Mouse (Mus musculus): ENCODE measurements at regions not wholly inside any gene's neighbourhood (a gene's known extent, or its start where the extent isn't known, plus 50 kb on each side); places are given as distances from the start of the nearest gene placed in this dataset.
A peak's percentile ranks its signal among the peaks of the same experiment; 100 is the strongest.
"Not testable (repeated sequence)": the region's sequence is repeated elsewhere in the genome, so short reads cannot be mapped to it uniquely, and the experiment has no call there.

DNA sequence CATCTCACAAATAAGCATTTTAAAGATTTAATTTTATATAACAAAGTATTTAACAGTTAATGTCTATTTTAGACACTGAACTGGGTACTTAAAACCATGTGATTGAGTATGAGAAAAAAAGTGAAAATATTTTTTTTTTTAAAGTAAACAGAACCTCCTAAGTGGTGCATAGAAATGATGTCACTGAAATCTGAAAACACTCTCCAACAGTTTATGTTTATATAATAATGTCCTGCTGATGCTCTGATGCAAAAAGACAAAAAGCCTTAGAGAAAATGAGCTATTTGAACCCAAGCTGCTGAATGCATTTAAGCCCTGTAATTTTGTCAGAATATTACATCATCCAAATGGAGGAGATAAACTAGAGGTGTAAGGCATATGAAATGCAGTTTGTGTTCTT lies 3447.1 kb downstream of the 9330182O14Rik start:
- no peak for DNase-seq

DNA sequence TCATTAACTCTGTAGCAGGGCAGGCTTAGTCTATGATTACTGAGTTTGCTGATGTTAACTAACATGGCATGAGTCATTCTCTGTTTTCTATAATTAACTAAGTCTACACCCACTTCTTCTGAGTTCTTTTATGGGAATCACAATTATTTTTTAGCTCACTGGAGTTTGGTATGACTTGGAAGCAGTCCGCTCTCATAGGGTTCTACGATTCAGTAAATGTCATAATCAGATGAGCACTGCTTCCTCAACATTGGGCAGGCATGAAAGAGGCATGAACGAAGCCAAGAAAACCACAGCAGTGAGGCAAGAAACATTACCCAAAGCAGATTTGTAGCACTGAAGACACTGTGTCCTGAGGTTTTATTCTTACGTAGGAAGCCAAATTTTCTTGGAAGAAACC lies 3451.6 kb downstream of the 9330182O14Rik start:
- DNase-seq, result no peak

DNA sequence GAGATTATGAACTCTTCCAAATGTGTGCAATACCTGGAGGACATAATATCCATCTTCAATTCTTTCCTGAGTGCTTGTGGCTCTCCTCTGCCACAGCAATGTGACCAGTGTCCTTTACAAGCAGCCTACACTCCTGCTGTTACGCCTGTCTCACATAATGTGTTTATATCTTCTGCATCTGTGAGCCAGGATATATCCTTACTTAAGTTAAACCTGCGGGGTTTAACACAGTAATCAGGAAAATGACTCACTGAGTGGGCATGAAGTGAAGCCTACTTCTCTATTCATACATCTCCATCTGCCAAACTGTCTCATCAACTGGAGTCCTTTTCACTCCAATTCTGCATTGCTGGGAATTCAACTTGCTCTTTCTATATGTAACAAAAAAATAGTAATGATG lies 3453.9 kb downstream of the 9330182O14Rik start:
- no peak for DNase-seq

DNA sequence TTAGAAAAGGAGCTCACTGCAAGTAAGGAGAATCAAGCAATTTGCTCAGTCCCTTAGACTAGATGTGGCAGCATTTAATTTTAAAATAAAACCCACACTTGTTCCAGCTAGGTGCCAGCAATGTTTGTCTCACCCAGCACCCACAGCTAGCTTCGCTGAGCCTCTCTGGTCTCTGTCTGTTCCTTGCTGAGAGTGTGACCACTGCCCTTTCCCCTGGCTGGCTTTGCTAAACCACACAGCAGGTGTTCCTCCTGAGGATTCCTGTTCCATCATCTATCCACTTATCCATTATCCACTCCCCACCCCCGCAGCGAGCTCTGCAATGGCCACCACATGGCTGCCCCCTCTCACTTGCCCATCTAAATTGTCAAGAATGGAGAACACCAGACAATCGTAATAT lies 3473.5 kb downstream of the 9330182O14Rik start:
- no peak for DNase-seq

DNA sequence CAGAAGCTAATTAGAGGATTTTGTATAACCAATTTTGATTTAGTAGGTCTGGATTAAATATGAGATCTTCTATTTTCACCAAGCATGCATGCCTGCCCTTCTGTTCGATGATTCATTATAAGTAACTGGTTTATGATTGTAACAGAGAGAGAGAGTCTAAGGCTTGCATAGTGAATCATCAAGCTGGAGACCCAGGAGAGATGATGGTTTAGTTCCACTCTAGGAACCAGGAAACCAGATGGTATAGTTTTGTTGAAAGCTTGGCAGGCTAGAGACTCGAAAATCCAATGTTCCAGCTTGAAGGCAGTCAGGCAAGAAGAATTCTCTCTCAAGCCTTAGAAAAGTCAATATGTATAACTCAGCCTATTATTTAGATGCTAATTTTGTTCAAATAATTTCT lies 3475.7 kb downstream of the 9330182O14Rik start:
- DNase-seq, result no peak

DNA sequence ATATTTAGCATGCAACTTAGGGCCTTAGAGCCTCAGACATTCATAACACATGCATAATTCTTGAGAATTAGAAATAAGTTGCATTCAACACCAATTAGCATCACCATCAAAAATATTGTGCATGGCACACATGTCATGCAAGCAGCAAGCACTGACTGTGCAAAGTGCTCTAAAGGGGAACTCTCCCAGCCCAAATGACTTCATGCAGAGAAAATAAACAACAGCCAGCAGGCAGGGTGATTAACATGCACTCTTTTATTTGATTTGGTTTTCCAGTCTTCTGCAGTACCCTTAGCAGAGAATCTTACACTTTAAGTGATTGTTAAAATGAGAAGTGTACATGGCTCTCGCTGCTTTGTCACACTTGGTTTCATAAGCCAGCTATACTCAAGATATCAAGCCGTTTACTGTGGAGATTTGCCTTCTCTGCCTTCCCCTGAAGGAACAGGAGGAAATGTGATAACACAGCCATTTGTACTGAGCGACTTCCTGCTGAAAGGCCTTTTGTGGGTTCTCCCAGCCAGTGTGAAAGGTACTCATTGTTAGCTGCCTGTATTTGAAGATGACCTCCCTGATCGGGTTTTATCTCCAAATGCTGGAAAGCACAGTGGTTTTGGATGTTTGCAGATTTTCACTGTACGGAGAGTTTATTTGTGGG lies 3480.0 kb downstream of the 9330182O14Rik start:
- DNase-seq, result no peak

DNA sequence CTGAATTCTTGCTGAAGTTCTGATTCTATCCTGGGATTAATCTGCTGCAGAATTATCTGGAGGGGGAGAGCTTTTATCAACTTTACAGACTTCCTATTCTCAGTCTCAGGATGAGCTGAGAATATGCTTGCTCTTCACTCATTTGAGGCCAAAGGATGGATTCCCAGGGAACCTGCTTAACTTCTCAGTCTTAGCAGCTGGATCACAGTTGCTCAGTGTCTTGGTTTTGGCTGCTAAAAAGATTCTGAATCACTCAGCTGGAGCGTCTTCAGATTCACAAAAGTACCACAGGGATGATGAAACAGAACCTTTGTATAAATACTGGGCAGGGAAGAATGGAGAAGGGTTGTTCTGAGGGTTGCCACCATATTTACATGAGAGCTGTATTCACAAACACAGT lies 3481.6 kb downstream of the 9330182O14Rik start:
- no peak for DNase-seq

DNA sequence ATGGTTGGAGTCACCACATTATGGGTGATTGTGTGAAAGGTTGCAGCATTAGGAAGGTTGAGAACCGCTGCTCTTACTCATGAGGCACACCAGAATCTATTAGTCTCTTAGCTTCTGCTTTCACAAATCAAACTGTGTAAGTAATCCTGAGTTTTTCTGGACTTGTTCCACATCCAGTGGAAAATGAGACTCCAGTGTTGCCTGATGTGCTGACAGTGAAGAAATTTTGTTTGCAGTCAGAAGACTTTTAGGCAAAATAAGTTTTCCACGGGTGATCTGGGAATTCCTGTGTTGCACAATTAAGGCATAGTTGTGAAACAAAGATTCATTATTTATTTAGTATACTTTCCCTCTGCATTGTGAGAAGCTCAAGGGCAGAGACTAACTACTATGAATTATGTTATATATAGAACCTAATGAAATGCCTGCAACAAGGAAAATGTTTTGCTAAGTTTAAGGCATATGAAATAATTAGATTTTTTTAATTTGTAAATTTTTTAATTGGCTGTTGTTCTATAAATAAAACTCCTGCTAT lies 3490.3 kb downstream of the 9330182O14Rik start:
- DNase-seq, result no peak

DNA sequence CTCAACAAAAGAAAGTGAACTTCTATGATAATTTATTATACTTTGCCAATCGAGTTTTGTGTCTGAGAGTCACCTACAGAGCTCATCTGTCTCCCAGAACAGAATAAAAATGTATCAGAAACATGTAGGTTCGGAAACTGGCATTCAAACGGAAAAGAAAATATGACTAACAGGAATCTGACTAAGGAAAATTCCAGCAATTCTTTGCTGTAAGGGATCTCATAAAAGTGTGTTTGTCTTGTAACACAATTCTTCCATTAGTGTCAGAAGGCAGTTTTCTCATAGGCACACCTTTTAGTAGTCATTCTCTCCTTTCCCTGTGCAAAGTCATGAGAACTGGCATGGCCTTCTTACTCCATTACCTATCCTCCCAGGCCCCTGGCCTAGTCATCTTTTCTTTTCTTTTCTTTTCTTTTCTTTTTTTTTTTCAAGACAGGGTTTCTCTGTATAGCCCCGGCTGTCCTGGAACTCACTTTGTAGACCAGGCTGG lies 3490.9 kb downstream of the 9330182O14Rik start:
- DNase-seq, result no peak

DNA sequence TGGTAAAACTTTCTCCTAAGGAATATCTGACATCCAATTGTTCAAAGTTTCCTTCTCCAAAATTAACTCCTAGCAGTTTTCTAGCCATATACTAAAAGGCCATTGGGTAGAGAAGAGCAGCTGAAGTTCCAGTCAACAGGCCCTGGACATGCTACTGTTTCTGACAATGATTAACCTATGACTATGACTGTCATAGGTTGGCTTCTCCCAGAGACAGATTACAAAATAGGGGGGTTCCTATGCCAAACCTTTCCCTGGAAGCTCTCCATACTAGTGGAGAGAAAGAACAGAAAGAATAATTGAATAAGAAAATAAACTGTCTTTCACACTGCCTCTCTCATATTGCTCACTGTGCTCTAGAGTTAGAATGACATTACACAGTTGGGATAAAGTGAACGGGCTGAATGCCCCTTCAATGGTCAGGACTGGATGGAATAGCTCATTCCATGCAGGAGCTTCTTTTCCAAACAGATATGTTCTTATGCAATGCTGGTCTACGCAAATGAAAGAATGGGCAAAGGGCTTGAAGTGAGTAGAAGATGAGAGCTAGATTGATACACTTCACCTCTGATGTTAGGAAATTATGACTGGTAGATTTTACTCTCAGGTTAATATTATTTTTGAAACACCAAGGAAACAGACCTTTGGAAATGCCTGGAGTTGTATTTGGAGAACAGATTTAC lies 3516.8 kb downstream of the 9330182O14Rik start:
- DNase-seq, result no peak

DNA sequence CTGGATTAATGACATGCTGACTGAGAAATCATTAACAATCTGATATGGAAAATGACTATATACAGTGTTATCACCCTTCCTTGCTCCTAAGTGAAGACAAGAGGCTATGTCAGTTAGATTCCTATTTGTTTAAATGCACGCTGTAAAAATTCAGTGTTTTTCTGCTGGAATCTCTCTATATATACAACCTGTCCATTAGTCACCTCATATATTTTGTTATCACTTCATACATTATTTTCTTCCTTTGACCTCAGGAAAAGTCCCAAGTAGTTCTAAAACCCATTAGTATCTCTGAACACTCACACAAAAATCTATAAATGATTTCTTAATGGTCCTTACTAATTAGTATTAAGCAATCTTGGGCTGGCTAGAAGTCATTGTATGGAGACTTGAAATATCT lies 3529.5 kb downstream of the 9330182O14Rik start:
- DNase-seq, result no peak

DNA sequence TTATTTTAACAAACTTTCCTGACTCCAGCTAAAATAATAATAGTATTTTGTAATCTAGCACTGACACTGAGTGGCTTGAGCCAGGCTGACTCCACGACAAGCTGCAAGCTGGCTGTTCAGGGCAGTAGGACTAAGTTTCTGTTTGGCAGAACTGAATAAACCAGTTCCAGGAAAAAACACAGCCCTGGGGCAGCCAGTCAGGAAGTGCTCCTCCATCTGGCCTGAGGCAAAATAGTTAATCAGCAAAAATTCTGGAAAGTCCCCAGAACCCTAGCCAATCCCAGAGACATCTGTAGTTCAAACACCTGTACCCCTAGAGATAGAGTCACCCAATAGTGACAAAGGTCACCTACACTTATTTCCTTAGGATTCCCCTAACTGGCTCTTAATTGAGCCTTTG lies 3544.7 kb downstream of the 9330182O14Rik start:
- no peak for DNase-seq

DNA sequence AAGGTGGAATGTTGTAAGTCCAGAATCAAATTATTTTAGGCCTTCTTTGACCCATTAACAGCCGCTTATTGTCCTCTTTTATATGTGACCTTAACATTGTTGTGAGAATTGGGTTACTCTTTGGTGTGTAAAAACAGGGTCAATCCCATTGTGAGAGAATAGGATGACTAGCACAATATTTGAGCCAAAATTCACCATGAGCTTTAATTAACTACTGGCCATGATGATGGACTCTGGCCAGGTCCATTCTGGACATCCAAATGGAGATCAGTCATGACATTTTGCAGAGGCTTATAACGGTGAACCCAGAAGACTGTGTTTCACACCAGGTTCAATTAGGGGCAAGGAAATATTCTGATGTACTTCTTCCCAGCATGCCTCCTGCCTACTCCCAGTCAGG lies 3548.0 kb downstream of the 9330182O14Rik start:
- DNase-seq, result peak; percentile 3

DNA sequence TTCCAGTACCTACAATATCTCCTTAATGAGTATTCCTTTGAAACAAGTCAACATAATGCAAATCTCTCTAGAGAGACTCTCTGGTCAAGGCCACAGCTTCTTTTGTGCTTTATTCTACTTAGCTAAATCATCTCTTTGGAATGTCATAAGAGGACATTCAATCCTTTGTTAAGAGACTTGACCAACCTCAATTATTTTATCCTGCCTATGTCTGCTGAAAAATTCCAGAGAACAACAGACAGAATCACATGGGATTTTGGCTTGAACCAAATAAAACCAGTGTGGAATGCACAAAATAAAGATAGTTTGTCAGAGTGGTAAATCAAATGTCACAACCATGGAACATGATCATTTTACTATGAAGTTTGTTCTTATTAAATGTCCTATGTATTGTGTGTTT lies 3557.8 kb downstream of the 9330182O14Rik start:
- DNase-seq, result not testable (repeated sequence)

DNA sequence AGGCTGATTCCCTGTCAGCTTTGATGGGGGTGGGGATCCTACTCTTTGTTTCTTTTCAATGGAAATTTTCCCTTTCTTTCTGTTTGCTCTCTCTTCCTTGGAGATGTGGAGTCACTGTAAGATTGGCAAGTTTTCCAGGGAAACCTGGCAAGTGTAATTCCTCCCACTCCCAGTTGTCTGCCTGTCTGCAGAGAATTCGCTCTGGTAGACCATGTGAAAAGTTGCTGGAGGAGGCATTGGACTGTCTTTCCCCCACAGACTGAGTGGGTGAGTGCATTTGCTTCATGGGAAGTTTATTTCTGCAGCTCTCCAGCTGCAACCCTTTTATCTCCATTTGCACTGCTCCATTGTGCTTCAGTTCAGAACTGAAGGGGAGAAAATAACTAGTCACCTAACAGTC lies 3561.3 kb downstream of the 9330182O14Rik start:
- no peak for DNase-seq

DNA sequence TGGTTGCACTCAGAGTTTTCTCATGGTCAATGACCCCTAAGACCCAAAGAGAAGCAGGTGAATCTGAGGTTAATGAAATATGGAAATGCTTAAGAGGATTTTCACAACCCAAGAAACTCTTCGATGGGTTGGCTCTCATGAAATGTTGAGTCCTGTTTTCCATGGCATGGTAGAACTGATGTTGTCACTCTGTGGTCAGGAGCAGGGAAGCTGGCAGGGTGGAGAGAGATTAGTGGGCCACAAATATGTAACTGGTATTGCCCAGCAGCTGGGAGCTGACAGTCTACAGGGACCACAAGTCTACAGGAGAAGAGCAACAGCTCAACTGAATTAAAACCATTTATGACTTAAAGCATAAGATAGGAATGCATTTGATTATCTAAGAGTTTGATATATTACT lies 3582.9 kb downstream of the 9330182O14Rik start:
- no peak for DNase-seq

DNA sequence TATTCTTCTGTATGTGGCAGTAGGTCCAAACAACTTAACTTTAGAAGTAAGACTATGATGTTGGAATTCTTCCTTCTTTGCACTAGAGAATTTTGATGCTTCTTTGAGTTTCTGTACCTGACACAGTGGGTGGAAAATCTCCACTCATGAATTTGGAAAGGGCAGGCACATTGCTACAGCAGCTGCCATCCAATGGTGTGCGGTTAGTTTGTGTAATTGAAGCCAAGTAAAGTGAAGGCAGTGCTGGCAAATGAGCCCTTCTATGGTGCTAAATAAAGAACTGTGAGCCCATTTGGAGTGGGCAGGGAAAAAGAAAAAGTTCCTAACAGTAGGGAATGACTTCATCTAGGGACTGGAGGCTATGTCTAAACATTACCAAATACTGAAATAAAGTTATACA lies 3583.4 kb downstream of the 9330182O14Rik start:
- DNase-seq, result no peak

DNA sequence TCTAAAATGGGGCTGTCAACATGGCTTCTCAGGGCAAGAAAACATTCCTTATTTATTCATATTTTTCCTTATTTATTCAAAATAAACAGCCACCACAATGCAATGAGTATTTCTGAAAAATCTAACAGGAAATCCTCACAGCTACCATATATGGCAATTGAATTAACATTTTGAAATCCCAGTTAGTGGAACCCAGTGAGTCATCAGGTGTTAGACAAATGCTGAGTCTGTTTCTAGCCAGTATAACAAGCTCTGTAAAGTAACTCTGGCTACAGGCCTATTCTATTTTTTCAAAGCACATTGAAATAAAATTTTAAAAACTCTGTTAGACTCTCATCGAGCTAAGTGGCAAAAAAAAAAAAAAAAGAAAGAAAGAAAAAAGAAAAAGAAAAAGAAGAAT lies 3586.8 kb downstream of the 9330182O14Rik start:
- no peak for DNase-seq

DNA sequence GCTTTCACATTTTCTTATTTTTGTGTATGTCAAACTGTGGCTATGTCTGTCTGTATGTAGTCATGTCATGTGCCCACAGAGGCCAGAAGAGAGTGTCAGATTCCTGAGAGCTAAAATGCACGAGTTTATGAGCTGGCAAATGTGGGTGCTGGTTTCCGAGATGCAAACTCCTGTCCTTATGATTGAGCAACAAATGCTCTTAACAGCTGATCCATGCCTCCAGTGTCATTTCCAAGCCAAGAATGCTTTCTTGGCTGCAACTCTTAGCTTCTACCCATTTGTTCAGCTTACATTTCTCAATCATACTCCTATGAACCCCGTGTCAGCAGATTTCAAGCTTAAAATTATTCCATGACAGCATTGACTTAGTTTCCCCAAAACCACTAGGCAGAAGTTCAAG lies 3601.5 kb downstream of the 9330182O14Rik start:
- DNase-seq, result no peak

DNA sequence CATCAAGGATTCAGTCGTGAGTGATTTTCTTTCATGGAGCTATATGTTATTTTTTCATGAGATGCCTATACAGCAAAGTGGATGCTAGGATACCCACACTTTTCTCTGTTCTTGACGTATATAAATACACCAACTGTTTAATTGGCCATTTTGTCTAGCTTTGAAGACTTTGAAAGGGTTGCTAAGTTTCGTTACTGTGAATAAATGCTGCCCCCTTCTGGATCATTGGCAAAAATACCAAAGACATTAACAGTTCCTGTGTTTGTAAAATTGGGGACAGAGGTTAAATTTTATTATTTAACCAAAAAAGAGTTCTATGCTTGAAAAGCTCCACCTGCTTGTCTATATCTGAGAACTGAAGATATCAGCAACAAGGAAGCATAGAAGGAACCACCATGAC lies 3624.1 kb downstream of the 9330182O14Rik start:
- DNase-seq, result no peak

DNA sequence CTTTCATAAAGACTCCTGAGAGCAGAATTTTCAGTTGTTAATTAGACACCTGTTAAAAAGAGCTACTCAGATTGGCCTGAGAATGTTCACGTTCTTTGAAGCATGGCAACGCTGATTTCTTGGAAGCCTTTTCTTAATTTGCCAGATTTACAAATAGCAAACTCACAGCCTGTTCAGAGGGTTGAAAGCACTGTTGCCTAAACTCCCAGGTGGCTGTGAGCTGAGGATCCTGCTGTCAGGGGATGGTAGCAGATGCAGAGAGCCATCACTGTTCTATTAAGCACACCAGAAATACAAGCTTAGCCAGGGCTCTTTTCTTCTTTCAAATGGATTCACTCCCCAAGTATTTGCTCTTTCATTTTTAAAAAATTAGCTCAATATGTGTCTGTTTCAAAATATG lies 3630.4 kb downstream of the 9330182O14Rik start:
- no peak for DNase-seq

DNA sequence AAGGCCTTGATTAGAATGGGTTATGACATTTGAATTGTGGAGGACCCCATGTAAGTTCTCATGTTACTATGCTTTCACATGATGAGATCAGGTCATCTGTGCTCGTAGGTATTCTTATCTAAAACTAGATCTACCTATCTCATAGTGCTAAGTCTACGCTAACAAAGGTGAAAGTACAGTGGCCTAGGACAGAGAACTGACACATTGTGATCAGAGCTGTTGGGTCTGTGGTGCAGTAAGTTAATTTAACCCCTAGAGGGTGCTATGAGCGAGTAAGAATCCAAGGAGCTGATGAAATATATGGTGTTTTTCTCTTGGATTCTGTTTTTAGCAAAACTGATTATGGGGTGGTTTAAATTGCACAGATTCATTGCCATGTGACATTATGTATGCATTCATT lies 3638.6 kb downstream of the 9330182O14Rik start:
- DNase-seq, result peak; percentile 16

DNA sequence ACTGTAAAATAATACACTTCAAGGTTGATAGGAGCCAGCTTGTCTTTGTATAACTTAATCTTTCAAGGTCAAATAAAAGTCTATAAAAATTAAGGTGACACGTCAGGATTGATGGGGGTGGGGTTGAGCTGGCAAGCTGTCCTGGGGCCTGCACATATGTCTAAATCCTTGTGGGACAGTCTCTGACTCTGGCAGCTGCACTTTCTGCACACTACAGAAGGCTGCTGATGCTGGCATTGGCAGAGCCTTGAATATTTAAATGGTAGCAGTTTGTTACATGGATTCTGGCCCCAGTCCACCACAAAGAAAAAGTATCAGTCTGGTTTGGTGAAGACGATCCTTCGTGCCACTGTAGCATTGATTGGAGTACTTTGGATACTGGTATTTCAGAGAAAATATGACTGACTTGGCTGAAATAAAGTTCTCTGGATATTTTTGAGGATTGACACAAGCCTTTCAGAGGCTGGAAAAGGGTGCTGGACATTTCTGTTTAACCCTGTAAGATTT lies 3648.0 kb downstream of the 9330182O14Rik start:
- DNase-seq, result not testable (repeated sequence)

DNA sequence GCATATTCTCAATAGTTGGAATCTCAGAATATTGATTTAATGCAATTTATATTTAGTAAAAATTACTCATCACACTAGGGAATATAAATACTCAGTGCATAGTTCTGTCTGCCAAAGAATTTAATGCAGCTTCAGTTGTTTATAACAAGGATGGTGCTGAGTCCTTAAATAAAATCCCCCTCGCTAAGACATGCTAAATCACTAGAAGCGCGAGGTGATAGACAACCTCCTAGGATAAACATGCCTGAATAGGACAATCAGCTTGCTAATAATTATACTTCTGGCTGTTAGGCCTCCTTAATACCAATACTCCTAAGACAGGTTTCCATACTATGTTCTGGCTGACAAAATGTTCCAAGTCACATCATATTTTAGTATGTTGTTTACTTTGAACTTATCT lies 3650.0 kb downstream of the 9330182O14Rik start:
- no peak for DNase-seq

Measured in cerebellum, adult 9-10 months (tissue).